Mouse (Mus musculus): ENCODE measurements around the gene Tas1r1.

- TF ChIP-seq CTCF (IDR thresholded peaks at IDR 0.05; ENCODE audit: low read depth) (no peak), EP300 (IDR thresholded peaks at IDR 0.05; ENCODE audit: low read depth) (no peak; the same call in 1 of the 2 replicates)
Measured at GRCm38 (mm10) chr4:152010707-152011134, 27.6 kb downstream of the Tas1r1 start.
